Mouse (Mus musculus) lung, embryonic 14.5 days (tissue): ENCODE results near the gene Bcl2l11. TPM values are rescaled to one million over a fixed set of nuclear protein-coding genes. Genes with fewer than 3 reads are reported as not detected.

Experiments used
- ATAC-seq: fragments of 200-750 bp; cut with Nextera tagmentation; 2 replicates; pipeline ENCODE4 v1.8.0; 2017; ENCODE audit warnings: mild to moderate bottlenecking, moderate TSS enrichment, moderate library complexity; ENCODE audit not compliant: insufficient read depth
- DNase-seq: peaks from one replicate; pipeline ENCODE4 v3.0.0-alpha.2; 2015
- H3K27ac ChIP-seq: fragments of 300-500 bp; sonication (generic); 2 replicates; pipeline ENCODE4 v1.5.1; 2014; ENCODE audit warnings: low read depth, mild to moderate bottlenecking, moderate library complexity
- H3K27me3 ChIP-seq: fragments of 300-500 bp; sonication (generic); 2 replicates; pipeline ENCODE4 v1.6.1; 2014; ENCODE audit warnings: low read length, control low read depth; ENCODE audit not compliant: insufficient read depth
- H3K36me3 ChIP-seq: fragments of 300-500 bp; sonication (generic); 2 replicates; pipeline ENCODE4 v1.6.1; 2014; ENCODE audit warnings: control low read depth; ENCODE audit not compliant: insufficient read depth
- H3K4me1 ChIP-seq: fragments of 300-500 bp; sonication (generic); 2 replicates; pipeline ENCODE4 v1.6.1; 2014; ENCODE audit warnings: antibody characterized with exemption, control low read depth; ENCODE audit not compliant: insufficient read depth
- H3K4me2 ChIP-seq: fragments of 300-500 bp; sonication (generic); 2 replicates; pipeline ENCODE4 v1.6.1; 2014; ENCODE audit warnings: mild to moderate bottlenecking
- H3K4me3 ChIP-seq: fragments of 300-500 bp; sonication (generic); 2 replicates; pipeline ENCODE4 v1.5.1; 2014; ENCODE audit warnings: low read depth, low read length
- H3K9ac ChIP-seq: fragments of 300-500 bp; sonication (generic); 2 replicates; pipeline ENCODE4 v1.6.1; 2014
- H3K9me3 ChIP-seq: fragments of 300-500 bp; sonication (generic); 2 replicates; pipeline ENCODE4 v1.6.1; 2016; ENCODE audit warnings: low read depth, low read length, control low read depth
- CTCF ChIP-seq: IDR thresholded peaks from 2 replicates; pipeline ENCODE4 v1.5.1; 2016; ENCODE audit warnings: antibody characterized with exemption, low read depth
- WGBS: fragments of 180-500 bp; shearing (Covaris S2); extraction: QIAGEN DNeasy Blood & Tissue Kit; methylation state at CpG from one replicate; pipeline ENCODE4 v1.1.7; 2014; 5-methylcytosine and 5-hydroxymethylcytosine counted together
- polyA plus RNA-seq: library from polyadenylated mRNA; unstranded; fragments of >200 nt; fragmentation: Nextera tagmentation; extraction: Ambion mirVana; gene quantifications from 2 replicates; pipeline ENCODE4 v1.2.1, GENCODE M21; 2014

Gene Bcl2l11
- polyA plus RNA-seq, 1 experiment from 2014 or later = 27.9 TPM

DNA sequence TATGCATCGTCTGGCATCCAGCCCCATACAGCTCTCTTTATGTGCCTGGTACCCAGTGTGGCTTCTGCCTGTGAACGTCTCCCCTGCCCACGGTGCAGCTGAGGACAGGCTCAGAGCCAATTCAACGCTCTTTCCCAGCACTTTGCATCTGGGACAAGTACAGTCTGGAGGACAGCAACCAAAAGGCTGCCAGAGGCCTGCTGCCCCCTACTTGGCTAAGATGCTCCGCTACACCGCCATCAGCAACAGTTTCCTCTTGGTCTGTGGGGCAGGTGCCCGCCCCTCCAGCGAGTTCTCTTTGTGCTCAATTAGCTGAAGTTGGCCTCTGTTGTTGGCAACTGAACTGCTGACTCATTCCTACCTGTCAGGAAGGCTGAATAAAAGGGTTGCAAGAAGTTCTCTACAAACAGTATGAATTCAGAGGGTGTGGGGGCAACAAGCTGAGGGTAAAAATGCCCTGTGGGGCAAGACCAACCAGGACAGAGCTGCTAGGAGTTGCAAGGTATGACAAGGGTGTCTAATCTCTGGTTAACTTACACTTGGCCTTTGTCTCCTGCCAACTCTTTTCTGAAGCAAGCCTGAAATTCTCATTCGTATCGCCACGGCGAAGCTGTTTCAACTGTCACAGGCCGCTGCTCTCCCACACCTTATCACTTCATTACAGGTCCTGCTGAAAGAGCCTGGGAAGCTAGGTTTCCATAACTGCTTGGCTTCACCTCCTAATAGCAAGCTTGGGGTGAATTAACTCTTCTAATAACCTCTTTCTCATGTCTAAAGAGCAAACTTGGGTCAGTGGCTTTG is 41.0 kb downstream of the Bcl2l11 start:
- ATAC-seq = peak; percentile 41; the same call in 1 of the 2 replicates
- 52% methylated on average over 13 of the region's 13 CpGs for whole genome bisulfite sequencing
- 0 out of 2 replicates have a peak overlapping the region, but pooled peaks have one; percentile 12 for H3K27ac ChIP-seq

DNA sequence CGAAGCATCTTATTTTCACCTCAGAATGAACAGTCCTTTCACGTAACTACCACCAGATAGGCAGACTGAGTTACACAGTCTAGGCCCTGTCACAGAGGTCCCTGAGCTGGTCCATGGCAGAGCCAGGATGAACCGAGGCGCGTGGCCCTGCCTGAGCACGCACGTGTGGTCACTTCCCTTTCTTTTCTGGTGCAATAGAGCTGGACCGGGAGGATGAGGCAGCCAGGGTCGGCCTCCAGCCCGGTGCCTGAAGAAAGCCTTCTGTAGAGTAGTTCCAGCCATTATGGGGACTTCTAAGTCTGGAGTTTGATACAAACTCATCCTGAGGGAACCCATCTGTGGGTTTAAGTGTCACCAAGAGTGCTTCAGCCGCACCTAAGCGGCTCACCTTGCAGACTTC is 42.1 kb downstream of the Bcl2l11 start:
- no peak overlapping the region for H3K4me2 ChIP-seq
- no peak overlapping the region for H3K4me3 ChIP-seq
- H3K36me3 ChIP-seq = no peaks in the 10 kb centered on the region
- H3K9me3 ChIP-seq = no peaks in the 10 kb centered on the region
- no peak for DNase-seq
- no peak for TF ChIP-seq CTCF
- no peak overlapping the region for H3K27ac ChIP-seq
- no peak overlapping the region for H3K9ac ChIP-seq
- no peak for ATAC-seq
- H3K4me1 ChIP-seq = peaks cover 3% of the 10 kb centered on the region; the same call in 1 of the 2 replicates
- H3K27me3 ChIP-seq = no peaks in the 10 kb centered on the region
- 93% methylated on average over 12 of the region's 12 CpGs for WGBS

More for the DNA sequence above, 41.0 kb downstream of the Bcl2l11 start:
- Histone ChIP-seq H3K9ac (no peak overlapping the region), H3K36me3 (peaks cover 4% of the 10 kb centered on the region), H3K9me3 (no peaks in the 10 kb centered on the region), H3K4me3 (no peak overlapping the region), H3K4me1 (peaks cover 3% of the 10 kb centered on the region; the same call in 1 of the 2 replicates), H3K4me2 (no peak overlapping the region), H3K27me3 (no peaks in the 10 kb centered on the region)
- peak; percentile 59 for DNase-seq
- peak; percentile 19; the same call in 1 of the 2 replicates for TF ChIP-seq CTCF

DNA sequence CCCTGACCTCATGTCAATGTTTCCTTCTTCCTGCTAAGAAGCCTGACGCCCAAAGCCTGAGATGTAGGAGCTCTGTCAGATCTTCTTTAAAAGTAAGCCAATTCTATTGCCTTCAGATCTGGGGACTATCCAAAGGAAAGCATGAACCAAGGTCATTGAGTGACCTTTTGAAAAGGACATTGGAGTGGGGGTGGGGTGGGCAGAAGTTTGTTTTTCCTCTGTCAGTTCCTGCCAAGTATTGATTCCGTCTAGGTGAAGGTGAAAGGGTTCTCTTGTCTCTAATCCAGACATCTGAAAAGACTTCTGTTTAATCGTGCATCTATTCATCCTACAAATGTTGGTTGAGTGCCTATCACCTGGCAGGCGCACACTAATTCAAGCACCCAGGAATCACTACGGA is 43.6 kb downstream of the Bcl2l11 start:
- Histone ChIP-seq H3K9me3 (no peaks in the 10 kb centered on the region), H3K4me3 (no peak overlapping the region), H3K9ac (no peak overlapping the region), H3K36me3 (no peaks in the 10 kb centered on the region), H3K4me1 (peaks cover 7% of the 10 kb centered on the region; the same call in 1 of the 2 replicates), H3K27ac (no peak overlapping the region), H3K27me3 (no peaks in the 10 kb centered on the region), H3K4me2 (no peak overlapping the region)
- DNase-seq = no peak
- no peak for ATAC-seq
- no peak for TF ChIP-seq CTCF
- WGBS = 53% methylated on average over 5 of the region's 5 CpGs

DNA sequence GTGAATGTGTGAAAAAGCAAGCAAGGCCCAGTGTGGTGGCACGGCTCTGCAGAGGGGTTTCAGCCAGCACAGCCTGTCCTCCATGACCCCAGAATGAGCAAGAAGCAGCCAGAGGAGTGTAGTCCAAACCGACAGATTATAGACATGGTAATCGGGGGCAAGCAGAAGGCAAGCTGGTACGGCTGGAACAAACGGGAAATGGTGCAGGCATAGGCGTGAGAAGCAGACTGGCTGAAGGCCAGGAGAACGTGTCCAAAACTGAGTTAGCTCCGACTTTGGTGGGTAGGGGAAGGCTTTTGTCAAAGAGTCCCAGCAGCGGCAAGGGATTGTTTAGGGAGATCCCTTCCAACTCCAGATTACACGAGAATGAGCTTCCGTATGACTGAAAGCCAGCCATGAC is 44.1 kb downstream of the Bcl2l11 start:
- peaks cover 7% of the 10 kb centered on the region; the same call in 1 of the 2 replicates for H3K4me1 ChIP-seq
- DNase-seq (peak; percentile 53), ATAC-seq (no peak)
- H3K27ac ChIP-seq = no peak overlapping the region
- TF ChIP-seq CTCF = no peak
- WGBS = 41% methylated on average over 11 of the region's 11 CpGs
- H3K27me3 ChIP-seq = no peaks in the 10 kb centered on the region
- no peak overlapping the region for H3K9ac ChIP-seq
- H3K4me3 ChIP-seq = no peak overlapping the region
- H3K4me2 ChIP-seq = no peak overlapping the region
- no peaks in the 10 kb centered on the region for H3K36me3 ChIP-seq
- H3K9me3 ChIP-seq = no peaks in the 10 kb centered on the region

DNA sequence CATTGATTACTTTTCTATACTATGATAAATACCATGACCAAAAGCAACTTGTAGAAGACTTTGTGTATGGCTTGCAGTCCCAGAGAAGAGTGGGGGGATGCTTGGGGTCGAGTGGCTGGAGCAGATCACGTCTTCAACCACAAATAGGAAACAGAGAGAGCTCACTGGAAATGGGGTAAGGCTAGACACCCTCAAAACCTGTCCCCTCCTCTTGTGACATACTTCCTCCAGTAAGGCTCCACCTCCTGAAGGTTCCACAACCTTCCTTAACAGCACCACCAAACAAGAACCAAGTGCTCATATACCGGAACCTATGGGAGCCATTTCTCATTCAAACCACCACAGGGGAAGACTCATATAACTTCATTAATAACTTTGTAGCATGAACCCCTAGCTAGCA is 44.8 kb downstream of the Bcl2l11 start:
- Histone ChIP-seq H3K27me3 (no peaks in the 10 kb centered on the region), H3K9me3 (no peaks in the 10 kb centered on the region), H3K4me3 (no peak overlapping the region), H3K4me2 (no peak overlapping the region), H3K27ac (no peak overlapping the region), H3K9ac (no peak overlapping the region), H3K4me1 (peaks cover 12% of the 10 kb centered on the region; the same call in 1 of the 2 replicates), H3K36me3 (no peaks in the 10 kb centered on the region)
- 92% methylated on average over 3 of the region's 3 CpGs for WGBS
- no peak for DNase-seq
- no peak for ATAC-seq
- no peak for TF ChIP-seq CTCF

DNA sequence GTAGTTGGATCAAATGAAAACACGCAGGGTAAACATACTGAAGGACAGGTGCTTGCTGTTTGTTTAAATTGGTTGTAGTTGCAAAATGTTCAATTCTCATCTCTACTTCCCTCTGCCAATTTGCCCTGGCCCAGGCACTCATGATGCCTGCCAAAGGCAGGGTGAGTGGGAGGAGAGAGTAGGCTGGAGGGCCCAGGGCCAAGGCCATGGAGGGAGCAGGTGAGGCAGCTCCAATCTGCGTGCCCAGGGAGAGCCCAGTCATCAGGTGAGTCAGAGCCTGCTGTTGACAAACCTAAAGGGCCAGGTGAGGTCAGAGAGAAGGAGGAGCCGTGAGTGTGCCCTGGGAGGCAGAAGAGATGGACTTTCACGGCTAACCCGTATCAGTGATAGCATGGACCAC is 46.4 kb downstream of the Bcl2l11 start:
- H3K4me2 ChIP-seq = no peak overlapping the region
- no peaks in the 10 kb centered on the region for H3K9me3 ChIP-seq
- no peak overlapping the region for H3K27ac ChIP-seq
- DNase-seq (no peak), ATAC-seq (no peak)
- no peaks in the 10 kb centered on the region for H3K27me3 ChIP-seq
- no peak for TF ChIP-seq CTCF
- H3K4me3 ChIP-seq = no peak overlapping the region
- no peak overlapping the region for H3K9ac ChIP-seq
- 87% methylated on average over 5 of the region's 5 CpGs for WGBS
- H3K36me3 ChIP-seq = no peaks in the 10 kb centered on the region
- peaks cover 18% of the 10 kb centered on the region for H3K4me1 ChIP-seq

DNA sequence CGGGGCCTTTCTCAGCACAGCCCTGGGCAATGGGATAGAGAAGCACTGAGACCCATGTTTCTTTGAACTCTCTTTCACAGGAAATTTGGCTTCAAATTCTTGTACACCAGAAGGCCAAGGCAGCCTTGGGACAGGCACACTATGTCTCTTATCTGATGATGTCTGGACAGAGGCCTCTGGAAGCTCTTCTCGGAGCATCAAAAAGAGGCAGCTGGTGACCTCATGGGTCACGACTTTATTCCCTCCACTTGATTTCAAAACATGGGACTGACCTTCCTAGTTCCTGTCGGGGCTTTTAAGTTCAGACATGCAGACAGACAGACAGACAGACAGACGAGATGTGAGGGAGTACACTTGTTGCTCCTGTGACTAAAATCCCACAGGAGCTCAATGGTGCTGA is 48.3 kb downstream of the Bcl2l11 start:
- Histone ChIP-seq H3K4me3 (no peak overlapping the region), H3K27me3 (no peaks in the 10 kb centered on the region), H3K9ac (no peak overlapping the region), H3K4me2 (no peak overlapping the region), H3K36me3 (no peaks in the 10 kb centered on the region), H3K9me3 (no peaks in the 10 kb centered on the region), H3K27ac (no peak overlapping the region), H3K4me1 (peaks cover 24% of the 10 kb centered on the region)
- TF ChIP-seq CTCF = no peak
- 38% methylated on average over 5 of the region's 5 CpGs for WGBS
- ATAC-seq (no peak), DNase-seq (no peak)
